Mouse (Mus musculus) olfactory bulb, adult 2 months (tissue): ENCODE results near the gene Imp4. TPM values are rescaled to one million over a fixed set of nuclear protein-coding genes. Genes with fewer than 3 reads are reported as not detected.

Experiments
- H3K27ac ChIP-seq: fragments of 200-500 bp; 2 replicates; pipeline ENCODE4 v1.5.1; 2012; ENCODE audit warnings: low read depth, low read length; ENCODE audit not compliant: insufficient read depth
- H3K4me1 ChIP-seq: fragments of 200-500 bp; 2 replicates; pipeline ENCODE4 v1.6.1; 2012; ENCODE audit warnings: low read length; ENCODE audit not compliant: control insufficient read depth, insufficient read depth
- H3K4me3 ChIP-seq: fragments of 200-500 bp; 2 replicates; pipeline ENCODE4 v1.5.1; 2012; ENCODE audit warnings: mild to moderate bottlenecking, low read depth, low read length, moderate library complexity; ENCODE audit not compliant: insufficient read depth
- CTCF ChIP-seq: fragments of 200-500 bp; IDR thresholded peaks from 2 replicates; pipeline ENCODE4 v1.5.1; 2012; ENCODE audit warnings: low read depth, mild to moderate bottlenecking, low read length, moderate library complexity; ENCODE audit not compliant: insufficient read depth
- POLR2A ChIP-seq: fragments of 200-500 bp; IDR thresholded peaks from 2 replicates; pipeline ENCODE4 v1.6.1; 2012; ENCODE audit warnings: mild to moderate bottlenecking, low read depth, low read length, moderate library complexity; ENCODE audit not compliant: insufficient read depth
- WGBS: fragments of 180-500 bp; shearing (Covaris S2); methylation state at CpG from one replicate; pipeline ENCODE4 v1.1.7; 2018; 5-methylcytosine and 5-hydroxymethylcytosine counted together
- polyA plus RNA-seq: library from polyadenylated mRNA; stranded (reverse); fragments of >200 nt; gene quantifications from 2 replicates; pipeline ENCODE4 v1.2.4, GENCODE M21; 2012; ENCODE audit warnings: low replicate concordance; ENCODE audit not compliant: missing spikeins, insufficient read depth, insufficient read length

Imp4 gene
- polyA plus RNA-seq = not detected in 2 replicates

DNA sequence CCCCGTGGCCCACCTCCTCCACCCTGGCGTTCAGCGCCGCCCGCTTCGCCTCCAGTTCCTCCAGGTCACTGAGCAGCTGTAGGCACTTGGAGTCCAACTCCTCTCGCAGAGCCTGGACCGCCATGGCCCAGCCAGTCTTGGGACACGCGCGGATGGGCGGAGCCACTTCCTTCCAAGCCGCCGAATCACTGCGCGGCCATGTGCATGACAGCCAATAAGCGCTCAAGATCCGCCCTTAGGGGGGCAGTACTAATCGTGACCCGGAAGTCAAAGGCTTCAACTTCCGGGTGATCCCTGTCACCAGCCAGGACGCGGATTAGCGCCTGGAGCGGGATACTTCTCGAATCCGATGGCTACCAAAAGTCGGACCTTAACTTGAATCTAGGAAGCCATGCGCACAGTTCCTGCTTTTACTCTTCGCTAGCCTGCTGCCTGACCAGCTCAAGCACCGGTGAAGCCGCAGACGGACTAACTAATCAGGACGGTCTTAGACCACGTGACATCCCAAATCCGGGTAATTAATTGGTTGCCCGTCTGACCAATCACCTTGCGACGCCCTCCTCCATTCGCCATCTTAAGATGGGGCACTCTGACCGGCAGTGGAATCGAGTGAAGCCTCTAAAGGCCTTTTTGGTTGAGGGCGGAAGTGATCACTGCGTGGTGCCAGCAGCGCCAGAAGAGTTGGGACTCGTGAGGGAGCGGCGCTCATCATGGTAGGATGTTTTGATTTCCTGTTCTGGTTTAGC lies at the start of gene Imp4, which contains the start of gene Ccdc115:
Gene Imp4, plus strand, starts transcription at position 637 of the 746 bp plus-strand sequence.
Gene Ccdc115, minus strand, starts transcription at position 458 of the 746 bp plus-strand sequence.
- under 1% methylated on average over 48 of the region's 48 CpGs for WGBS
- peak within 1 kb of the TSS; percentile 96 for H3K27ac ChIP-seq
- peak within 1 kb of the TSS; percentile 75 for H3K4me3 ChIP-seq
- TF ChIP-seq CTCF (no peak), POLR2A (peak; percentile 65; the same call in 1 of the 2 replicates)
- H3K4me1 ChIP-seq = peaks cover 2% of the 10 kb centered on the region; the same call in 1 of the 2 replicates

DNA sequence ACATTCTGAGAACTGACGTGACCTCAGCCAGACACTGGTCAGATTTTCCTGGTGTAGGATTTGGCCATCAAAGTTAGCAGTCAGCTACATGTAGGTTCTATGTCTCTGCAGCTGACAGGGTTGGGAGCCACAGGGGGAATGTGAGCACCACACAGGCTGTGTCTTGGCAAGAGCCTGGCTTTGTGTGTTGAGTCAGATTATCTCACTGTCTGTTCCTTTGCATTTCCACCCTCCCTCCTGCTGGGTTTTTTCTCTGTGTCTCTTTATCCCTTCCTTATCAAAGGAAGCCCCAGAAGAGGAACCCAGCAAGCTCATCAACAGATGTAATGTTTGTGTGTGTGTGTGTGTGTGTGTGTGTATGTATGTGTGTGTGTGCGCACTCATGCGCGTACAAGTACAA lies 43.3 kb upstream of the Imp4 start:
- Histone ChIP-seq H3K4me1 (peaks cover 3% of the 10 kb centered on the region; the same call in 1 of the 2 replicates), H3K4me3 (no peak overlapping the region), H3K27ac (no peak overlapping the region)
- WGBS = 79% methylated on average over 4 of the region's 4 CpGs
- no peak for TF ChIP-seq POLR2A
- no peak for TF ChIP-seq CTCF

DNA sequence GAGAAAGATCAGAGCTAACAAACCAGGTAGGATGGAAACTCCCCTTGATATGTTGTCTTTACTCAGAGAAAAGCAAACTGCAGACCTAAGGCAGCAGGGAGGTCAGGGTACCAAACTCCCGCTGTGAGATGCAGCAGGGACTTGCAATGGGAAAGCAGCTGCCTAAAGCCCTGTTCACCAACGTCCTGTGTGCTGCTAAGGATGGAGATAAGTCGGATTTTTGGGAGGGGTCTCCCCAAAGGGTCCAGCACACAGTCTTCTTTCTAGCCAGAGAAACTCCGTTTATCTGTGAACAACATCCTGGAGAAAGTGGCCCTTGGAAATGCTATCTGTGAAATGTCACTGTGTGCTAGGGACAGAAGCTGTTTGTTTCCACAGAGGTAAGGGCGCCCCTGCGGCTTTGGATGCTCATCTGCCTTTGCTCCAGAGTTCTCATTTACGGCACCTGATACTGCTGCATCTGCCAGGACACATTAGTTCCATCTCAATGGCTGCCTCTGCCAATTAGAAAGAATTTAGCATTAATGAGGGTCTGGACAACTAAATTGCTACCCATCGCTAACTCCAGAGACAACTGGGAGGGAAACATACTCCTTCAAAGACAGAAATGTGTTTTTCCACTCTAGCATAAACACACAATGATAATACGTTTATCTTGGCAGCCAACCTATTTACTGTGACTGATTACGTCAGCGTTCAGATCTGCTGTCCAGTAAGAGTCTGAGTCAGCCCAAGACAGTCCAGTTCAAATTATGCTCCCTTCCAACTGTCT lies 40.3 kb upstream of the Imp4 start:
- TF ChIP-seq POLR2A (no peak), CTCF (no peak)
- Histone ChIP-seq H3K4me1 (peaks cover 3% of the 10 kb centered on the region; the same call in 1 of the 2 replicates), H3K27ac (no peak overlapping the region), H3K4me3 (no peak overlapping the region)
- WGBS = 21% methylated on average over 11 of the region's 11 CpGs

DNA sequence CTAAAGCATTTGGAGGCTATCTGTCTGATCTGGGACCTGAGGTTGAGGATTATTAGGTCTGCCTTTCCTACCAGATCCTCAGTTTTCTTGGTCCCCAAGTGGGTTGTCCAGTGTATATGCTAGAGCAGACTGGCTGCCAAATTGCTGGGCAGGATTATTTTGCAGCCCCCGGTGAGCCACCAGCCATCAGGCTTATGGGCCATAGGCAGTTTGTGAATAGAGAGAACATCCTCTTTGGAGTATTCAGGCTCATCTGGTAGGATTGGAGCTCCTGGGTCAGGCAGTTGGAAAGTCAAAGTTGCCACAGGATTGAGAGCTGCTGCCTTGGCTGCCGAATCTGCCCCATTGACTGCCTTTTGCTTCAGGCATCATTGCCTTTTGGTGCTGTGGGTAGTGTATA lies 11.2 kb upstream of the Imp4 start:
- Histone ChIP-seq H3K4me1 (peaks cover 5% of the 10 kb centered on the region), H3K27ac (no peak overlapping the region), H3K4me3 (no peak overlapping the region)
- 95% methylated on average over 2 of the region's 2 CpGs for WGBS
- TF ChIP-seq POLR2A (no peak), CTCF (no peak)

DNA sequence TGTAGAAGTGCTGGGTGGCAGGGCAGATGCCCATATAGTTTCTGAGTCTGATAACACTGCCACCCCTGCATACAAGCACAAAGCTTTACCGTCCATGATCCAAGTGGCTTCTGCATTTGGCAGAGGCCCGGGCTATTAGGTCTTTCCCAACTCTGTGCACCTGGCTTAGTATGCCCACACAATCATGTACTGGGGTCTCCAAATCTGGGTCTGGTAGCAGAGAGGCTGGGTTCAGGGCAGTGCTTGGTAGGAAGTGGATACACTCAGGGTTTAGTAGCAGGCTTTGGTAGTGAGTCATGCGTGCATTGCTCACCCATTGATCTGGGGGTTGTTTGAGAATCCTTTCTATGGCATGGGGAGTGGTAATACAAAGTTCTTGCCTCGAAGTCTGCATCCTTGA lies 10.4 kb upstream of the Imp4 start:
- no peak overlapping the region for H3K4me3 ChIP-seq
- H3K27ac ChIP-seq = no peak overlapping the region
- 88% methylated on average over 4 of the region's 4 CpGs for WGBS
- peaks cover 8% of the 10 kb centered on the region for H3K4me1 ChIP-seq
- TF ChIP-seq CTCF = no peak
- no peak for TF ChIP-seq POLR2A

DNA sequence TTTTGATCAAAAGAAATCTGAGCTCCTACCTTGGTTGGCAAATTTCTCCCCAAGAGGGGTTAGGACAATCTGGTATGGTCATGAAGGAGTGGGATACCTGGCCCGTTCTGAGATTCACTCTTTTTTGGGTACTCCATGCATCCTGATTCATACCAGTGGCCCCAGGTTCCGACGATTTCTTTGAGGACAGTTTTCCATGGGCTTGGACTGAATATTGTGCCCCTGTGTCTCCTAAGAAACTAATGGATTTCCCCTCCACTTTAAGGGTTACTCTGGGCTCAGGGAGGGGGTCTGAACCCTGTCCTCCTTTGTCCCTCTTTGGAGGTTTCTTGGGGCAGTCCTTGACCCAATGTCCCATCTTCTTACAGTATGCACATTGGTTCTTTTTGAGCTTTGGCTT lies 8.7 kb upstream of the Imp4 start:
- over 99% methylated on average over 3 of the region's 3 CpGs for WGBS
- TF ChIP-seq POLR2A (no peak), CTCF (no peak)
- Histone ChIP-seq H3K4me1 (peaks cover 8% of the 10 kb centered on the region), H3K27ac (no peak overlapping the region), H3K4me3 (no peak overlapping the region)

DNA sequence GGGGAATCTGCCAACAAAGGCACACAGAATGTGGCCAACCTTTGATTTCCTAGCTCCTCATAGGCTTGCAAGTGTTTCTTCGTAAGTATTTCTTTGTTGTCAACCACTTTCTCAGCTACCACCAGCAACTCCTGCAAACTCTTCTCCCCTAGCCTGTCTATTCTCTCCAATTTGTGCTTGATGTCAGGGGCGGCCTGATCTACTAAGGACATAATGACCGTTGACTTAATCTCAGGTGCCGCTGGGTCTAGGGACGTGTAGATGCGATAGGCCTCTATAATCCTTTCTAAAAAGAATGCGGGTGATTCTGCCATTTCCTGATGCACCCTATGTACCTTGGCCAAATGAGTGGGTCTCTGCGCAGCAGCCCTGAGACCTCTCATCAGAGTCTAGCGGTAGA lies 8.2 kb upstream of the Imp4 start:
- H3K4me1 ChIP-seq = peaks cover 8% of the 10 kb centered on the region
- TF ChIP-seq CTCF (no peak), POLR2A (no peak)
- H3K27ac ChIP-seq = no peak overlapping the region
- H3K4me3 ChIP-seq = no peak overlapping the region
- 99% methylated on average over 9 of the region's 9 CpGs for WGBS

DNA sequence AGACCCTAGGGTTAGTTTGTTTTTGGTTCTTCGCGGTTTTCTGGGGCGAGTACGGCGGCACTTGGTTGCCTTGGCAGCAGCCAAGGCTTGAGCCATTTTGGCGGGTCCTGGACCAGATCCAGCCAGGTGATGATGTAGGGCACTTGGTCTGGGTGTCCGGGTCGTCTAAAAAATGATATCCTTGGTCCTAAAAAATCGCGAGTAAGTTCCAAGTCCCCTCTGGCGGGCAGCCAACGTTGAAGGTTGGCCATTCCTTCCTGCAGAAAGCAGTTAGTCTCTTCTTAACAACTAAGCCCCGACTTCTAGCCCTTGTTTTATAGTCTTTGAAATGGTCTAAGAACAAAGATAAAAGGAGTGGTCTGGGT lies 7.3 kb upstream of the Imp4 start:
- 35% methylated on average over 13 of the region's 13 CpGs for WGBS
- Histone ChIP-seq H3K4me1 (peaks cover 8% of the 10 kb centered on the region), H3K4me3 (peak overlapping the region; percentile 51; the same call in 1 of the 2 replicates), H3K27ac (no peak overlapping the region)
- TF ChIP-seq POLR2A (no peak), CTCF (no peak)

DNA sequence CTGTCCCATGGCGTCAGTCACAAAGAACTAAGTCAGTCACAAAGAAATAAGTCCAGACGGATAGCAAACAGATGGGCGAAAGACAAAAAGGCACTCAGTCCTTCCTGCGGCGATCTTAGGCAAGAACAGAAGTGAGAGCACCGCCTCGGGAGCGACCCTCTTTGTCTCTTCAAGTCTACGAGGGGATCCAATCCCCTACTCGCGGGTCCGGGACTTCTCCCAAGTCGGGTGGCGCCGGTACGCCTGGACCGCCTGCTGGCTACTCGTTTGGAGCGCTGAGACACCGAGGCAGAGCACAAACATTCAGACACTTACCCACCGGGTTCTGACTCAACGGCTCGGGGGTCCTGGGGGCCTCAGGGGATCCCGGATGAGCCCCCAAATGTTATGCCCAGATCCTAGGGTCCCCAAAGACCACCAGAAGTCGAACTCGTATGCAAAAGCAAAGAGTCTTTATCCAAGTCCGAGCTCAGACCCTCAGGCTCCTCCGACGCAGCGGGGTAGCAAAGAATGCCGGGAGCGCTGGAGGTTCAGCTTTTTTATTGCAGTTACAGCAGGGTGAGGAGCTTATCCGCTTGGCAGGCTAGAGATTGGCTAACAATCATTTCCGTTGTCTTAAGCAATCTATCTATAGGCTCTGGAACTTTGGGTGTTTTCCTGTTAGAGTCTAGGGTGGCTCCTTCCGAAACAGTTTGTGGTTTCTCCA lies 6.7 kb upstream of the Imp4 start:
- 4% methylated on average over 35 of the region's 35 CpGs for WGBS
- H3K4me3 ChIP-seq = peak overlapping the region; percentile 51
- H3K4me1 ChIP-seq = peaks cover 8% of the 10 kb centered on the region
- no peak for TF ChIP-seq CTCF
- TF ChIP-seq POLR2A = peak; percentile 51; the same call in 1 of the 2 replicates
- no peak overlapping the region for H3K27ac ChIP-seq
